Mouse (Mus musculus) gastrocnemius, postnatal 36 days (tissue): ENCODE results near the gene Stxbp2. TPM values are rescaled to one million over a fixed set of nuclear protein-coding genes. Genes with fewer than 3 reads are reported as not detected.

Experiments used
- DNase-seq, 2 experiments: peaks; one replicate each; pipeline ENCODE4 v3.0.0; 2022
- intact Hi-C: fragments of 180-260 bp; cut with DNase I; formaldehyde crosslinking; loops from one replicate; pipeline ENCODE4 v1.15.1; 2025
- total RNA-seq, 2 experiments: library from RNA; stranded (reverse); gene quantifications; 2 replicates each; pipeline ENCODE4 v1.2.3; 2021

The Stxbp2 gene
- total RNA-seq, 2 experiments from 2014 or later = 2.4 to 3.0 TPM

GRCm38 (mm10) chr8:3626971-3627370 is 3.8 kb upstream of the Stxbp2 start:
- intact Hi-C loops = loop anchor here (5.0 kb wide), 1 partner anchor 45 kb away; the partner anchor contains the start of gene Fcor

GRCm38 (mm10) chr8:3628014-3628413 is 2.7 kb upstream of the Stxbp2 start:
- intact Hi-C loops = loop anchor here (5.0 kb wide), 1 partner anchor 44 kb away; the partner anchor contains the start of gene Fcor
- DNase-seq = no peak

More at GRCm38 (mm10) chr8:3626971-3627370, 3.8 kb upstream of the Stxbp2 start:
- DNase-seq = no peak

GRCm38 (mm10) chr8:3631478-3631875 is 722 bp downstream of the Stxbp2 start:
- no peak for DNase-seq

GRCm38 (mm10) chr8:3645804-3646203 is 15.0 kb downstream of the Stxbp2 start:
- DNase-seq = peak in 1 of 2 experiments; percentile 15
- intact Hi-C loops = no loop called here

More at GRCm38 (mm10) chr8:3631478-3631875, 722 bp downstream of the Stxbp2 start:
- intact Hi-C loops = no loop called here

- DNase-seq = no peak
- intact Hi-C loops = no loop called here
Measured at GRCm38 (mm10) chr8:3646824-3647531, 16.2 kb downstream of the Stxbp2 start.

- intact Hi-C loops = no loop called here
- no peak for DNase-seq
Measured at GRCm38 (mm10) chr8:3647561-3647960, 16.8 kb downstream of the Stxbp2 start.

GRCm38 (mm10) chr8:3648268-3648667 is 17.5 kb downstream of the Stxbp2 start:
- intact Hi-C loops = no loop called here
- DNase-seq = no peak

- intact Hi-C loops = no loop called here
Measured at GRCm38 (mm10) chr8:3648990-3649389, 18.2 kb downstream of the Stxbp2 start.

GRCm38 (mm10) chr8:3652845-3653244 is 22.1 kb downstream of the Stxbp2 start:
- no peak for DNase-seq
- intact Hi-C loops = no loop called here

More at GRCm38 (mm10) chr8:3648990-3649389, 18.2 kb downstream of the Stxbp2 start:
- no peak for DNase-seq

GRCm38 (mm10) chr8:3654726-3655508 is 24.2 kb downstream of the Stxbp2 start:
- intact Hi-C loops = no loop called here
- DNase-seq = no peak

- no peak for DNase-seq
- intact Hi-C loops = no loop called here
Measured at GRCm38 (mm10) chr8:3655526-3655925, 24.8 kb downstream of the Stxbp2 start, which contains the start of gene Retn. Gene Retn (plus strand): TSS chr8:3655770.

- no peak for DNase-seq
- intact Hi-C loops = no loop called here
Measured at GRCm38 (mm10) chr8:3656725-3657381, 26.1 kb downstream of the Stxbp2 start.

GRCm38 (mm10) chr8:3660889-3661288 is 30.1 kb downstream of the Stxbp2 start:
- intact Hi-C loops = no loop called here
- no peak for DNase-seq

GRCm38 (mm10) chr8:3664405-3664804 is 33.6 kb downstream of the Stxbp2 start:
- intact Hi-C loops = no loop called here
- DNase-seq = no peak

GRCm38 (mm10) chr8:3665507-3665906 is 34.8 kb downstream of the Stxbp2 start, which contains the start of gene Mcemp1:
Gene Mcemp1 (plus strand): TSS chr8:3665754.
- intact Hi-C loops = no loop called here
- no peak for DNase-seq

GRCm38 (mm10) chr8:3670388-3670787 is 39.6 kb downstream of the Stxbp2 start:
- intact Hi-C loops = loop anchor here (5.0 to 10.0 kb wide), 2 partner anchors 43 to 206 kb away; partner anchors contain the start of genes Pcp2 and Pex11g
- DNase-seq = no peak

GRCm38 (mm10) chr8:3671980-3672491 is 41.3 kb downstream of the Stxbp2 start, which contains the start of gene Fcor:
Gene Fcor (minus strand): TSS chr8:3672362.
- intact Hi-C loops = loop anchor here (1.0 to 10.0 kb wide), 3 partner anchors 45 to 207 kb away; partner anchors contain the start of genes Pcp2 and Pex11g

GRCm38 (mm10) chr8:3674671-3675070 is 43.9 kb downstream of the Stxbp2 start:
- no peak for DNase-seq
- intact Hi-C loops = loop anchor here (5.0 to 10.0 kb wide), 2 partner anchors 47 to 210 kb away; partner anchors contain the start of genes Pcp2 and Pex11g

More at GRCm38 (mm10) chr8:3671980-3672491, 41.3 kb downstream of the Stxbp2 start, which contains the start of gene Fcor:
- DNase-seq = peak; percentile 71

- intact Hi-C loops = loop anchor here (10.0 kb wide), 1 partner anchor 212 kb away; the partner anchor contains the start of gene Pex11g
- DNase-seq = peak; percentile 86 to 92
Measured at GRCm38 (mm10) chr8:3676131-3676992, 45.6 kb downstream of the Stxbp2 start, which contains the start of gene Trappc5. Gene Trappc5 (plus strand): TSS chr8:3676299.
